Mouse (Mus musculus) embryonic facial prominence, embryonic 14.5 days (tissue): ENCODE measurements around the gene Capn13. TPM values are rescaled to one million over a fixed set of nuclear protein-coding genes. Genes with fewer than 3 reads are reported as not detected.

Experiments
- ATAC-seq: fragments of 200-750 bp; cut with Nextera tagmentation; 2 replicates; pipeline ENCODE4 v1.8.0; 2017; ENCODE audit warnings: low read depth, moderate number of reproducible peaks, moderate TSS enrichment
- DNase-seq: peaks from one replicate; pipeline ENCODE4 v3.0.0-alpha.2; 2015; ENCODE audit warnings: low spot score
- H3K27ac ChIP-seq: fragments of 300-500 bp; sonication (generic); replicated peaks from 2 replicates; pipeline ENCODE4 v1.5.1; 2014; ENCODE audit warnings: low read depth, mild to moderate bottlenecking, low read length, moderate library complexity
- H3K27me3 ChIP-seq: fragments of 300-500 bp; sonication (generic); replicated peaks from 2 replicates; pipeline ENCODE4 v1.6.1; 2014; ENCODE audit warnings: low read length; ENCODE audit not compliant: control insufficient read depth, insufficient read depth
- H3K36me3 ChIP-seq: fragments of 300-500 bp; sonication (generic); 2 replicates; pipeline ENCODE4 v1.6.1; 2014; ENCODE audit warnings: low read length, mixed read lengths; ENCODE audit not compliant: control insufficient read depth, insufficient read depth
- H3K4me1 ChIP-seq: fragments of 300-500 bp; sonication (generic); 2 replicates; pipeline ENCODE4 v1.6.1; 2014; ENCODE audit warnings: antibody characterized with exemption, low read length; ENCODE audit not compliant: control insufficient read depth, insufficient read depth
- H3K4me2 ChIP-seq: fragments of 300-500 bp; sonication (generic); 2 replicates; pipeline ENCODE4 v1.6.1; 2014; ENCODE audit warnings: low read depth, mild to moderate bottlenecking, low read length, moderate library complexity, mixed read lengths
- H3K4me3 ChIP-seq: fragments of 300-500 bp; sonication (generic); 2 replicates; pipeline ENCODE4 v1.5.1; 2014; ENCODE audit warnings: low read depth, mild to moderate bottlenecking, low read length
- H3K9ac ChIP-seq: fragments of 300-500 bp; sonication (generic); 2 replicates; pipeline ENCODE4 v1.6.1; 2014; ENCODE audit warnings: low read depth, mild to moderate bottlenecking, low read length, moderate library complexity, mixed read lengths
- H3K9me3 ChIP-seq: fragments of 300-500 bp; sonication (generic); 2 replicates; pipeline ENCODE4 v1.6.1; 2016; ENCODE audit warnings: low read length; ENCODE audit not compliant: control insufficient read depth
- WGBS: fragments of 180-500 bp; shearing (Covaris S2); extraction: QIAGEN DNeasy Blood & Tissue Kit; methylation state at CpG from one replicate; pipeline ENCODE4 v1.1.7; 2014; 5-methylcytosine and 5-hydroxymethylcytosine counted together
- polyA plus RNA-seq: library from polyadenylated mRNA; unstranded; fragments of >200 nt; fragmentation: Nextera tagmentation; extraction: Ambion mirVana; gene quantifications from 2 replicates; pipeline ENCODE4 v1.2.1, GENCODE M21; 2014

Capn13 gene
- polyA plus RNA-seq, 1 experiment from 2014 or later, result 0.08 TPM

DNA sequence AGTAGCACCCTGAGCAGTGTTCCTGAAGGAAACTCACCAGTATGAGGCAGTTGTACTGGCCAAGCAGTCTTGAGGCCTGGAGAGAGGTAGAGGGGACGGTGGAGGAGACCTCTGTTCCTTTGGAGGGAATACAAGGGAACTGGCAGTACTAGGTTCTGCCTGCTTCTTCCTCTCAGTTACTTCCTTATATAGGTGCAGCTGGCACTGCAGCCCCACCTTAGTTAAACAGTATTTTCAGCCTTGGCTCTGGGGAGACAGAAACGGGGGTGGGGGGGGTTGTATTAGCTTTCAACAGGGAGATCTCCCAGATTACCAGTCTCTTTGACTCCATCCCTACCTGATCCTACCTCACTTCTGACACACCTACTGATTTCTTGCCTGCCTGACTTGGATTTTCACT is 1.5 kb downstream of the Capn13 start:
- ATAC-seq (no peak), DNase-seq (no peak)
- Histone ChIP-seq H3K27ac (no peak overlapping the region), H3K27me3 (no peaks in the 10 kb centered on the region), H3K9ac (no peak overlapping the region), H3K4me3 (no peak overlapping the region), H3K9me3 (no peaks in the 10 kb centered on the region), H3K4me1 (no peaks in the 10 kb centered on the region), H3K4me2 (no peak overlapping the region), H3K36me3 (no peaks in the 10 kb centered on the region)
- 59% methylated on average over 2 of the region's 2 CpGs for WGBS

DNA sequence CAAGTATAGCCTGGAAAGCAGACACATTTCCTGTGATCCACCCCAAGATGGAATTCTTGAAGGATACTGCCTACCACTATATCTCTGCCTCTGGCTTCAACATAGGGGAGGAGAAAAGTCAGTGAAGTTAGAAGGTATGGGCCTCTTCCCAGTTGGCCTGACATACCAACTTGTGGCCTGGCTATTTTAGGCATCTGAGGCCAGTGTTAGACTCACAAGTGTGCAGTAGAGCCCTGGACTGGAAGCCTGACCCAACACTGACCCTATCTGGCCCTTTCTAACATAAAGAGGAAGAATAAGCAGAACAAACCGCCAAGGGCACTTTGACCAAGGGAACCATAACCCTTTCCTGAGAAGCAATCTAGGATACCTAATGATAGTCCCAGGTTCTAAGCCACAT is 7.3 kb downstream of the Capn13 start:
- DNase-seq (no peak), ATAC-seq (no peak)
- Histone ChIP-seq H3K4me3 (no peak overlapping the region), H3K4me1 (no peaks in the 10 kb centered on the region), H3K36me3 (no peaks in the 10 kb centered on the region), H3K9ac (no peak overlapping the region), H3K4me2 (no peak overlapping the region), H3K9me3 (no peaks in the 10 kb centered on the region), H3K27ac (no peak overlapping the region), H3K27me3 (no peaks in the 10 kb centered on the region)
- WGBS, result 78% methylated on average over 1 of the region's 1 CpGs

- Histone ChIP-seq H3K9ac (no peak overlapping the region), H3K4me2 (no peak overlapping the region), H3K36me3 (no peaks in the 10 kb centered on the region), H3K27me3 (no peaks in the 10 kb centered on the region), H3K4me1 (no peaks in the 10 kb centered on the region), H3K27ac (no peak overlapping the region), H3K4me3 (no peak overlapping the region), H3K9me3 (no peaks in the 10 kb centered on the region)
- no peak for DNase-seq
- no peak for ATAC-seq
- 85% methylated on average over 4 of the region's 4 CpGs for WGBS
Observed at GRCm38 (mm10) chr17:73391771-73392170, 8.9 kb downstream of the Capn13 start.

DNA sequence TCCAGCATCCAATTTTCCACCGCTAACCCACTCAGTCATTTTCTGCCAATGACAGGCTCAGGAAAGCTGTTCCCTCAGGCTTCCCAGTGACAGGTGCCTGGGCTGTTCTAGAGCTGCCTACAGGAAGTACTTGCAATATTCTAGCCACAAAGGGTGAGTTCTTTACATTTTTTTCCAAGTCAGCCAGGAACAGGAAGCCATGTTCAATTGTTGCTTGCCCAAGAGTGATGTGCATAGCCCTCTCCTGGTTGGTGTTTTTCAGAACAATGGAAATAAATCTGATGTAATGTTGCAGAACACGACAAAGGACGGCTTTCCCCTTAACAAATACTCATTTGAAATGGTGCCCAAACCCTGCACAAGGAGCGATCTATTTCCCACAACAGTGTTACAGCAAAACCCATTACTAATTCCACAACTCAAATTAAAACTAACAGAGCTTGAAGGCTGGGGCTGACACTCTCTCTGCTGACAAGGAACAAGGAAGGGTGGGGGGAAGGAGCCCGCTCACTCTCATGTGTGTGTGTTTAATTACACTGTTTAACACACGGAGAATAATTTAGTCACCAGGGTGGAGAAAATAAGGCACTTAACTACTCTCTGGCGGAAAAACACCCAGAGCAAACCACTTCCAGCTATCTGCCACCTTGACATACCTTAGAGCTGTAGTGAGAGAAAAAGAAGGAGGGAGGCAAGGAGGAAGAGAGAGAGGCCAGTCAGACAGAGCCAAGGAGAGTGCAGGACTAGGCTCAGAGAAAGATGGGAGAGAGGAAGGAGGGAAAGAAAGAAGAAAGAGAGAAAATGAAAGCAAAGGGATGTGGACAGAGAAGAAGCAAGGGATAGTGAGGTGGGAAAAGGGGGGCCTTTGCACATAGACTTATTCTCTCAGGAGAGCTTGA is 10.2 kb downstream of the Capn13 start:
- ATAC-seq (no peak), DNase-seq (no peak)
- no peak overlapping the region for H3K27ac ChIP-seq
- WGBS, result 64% methylated on average over 7 of the region's 7 CpGs
- H3K36me3 ChIP-seq, result no peaks in the 10 kb centered on the region
- H3K9ac ChIP-seq, result no peak overlapping the region
- no peaks in the 10 kb centered on the region for H3K27me3 ChIP-seq
- no peak overlapping the region for H3K4me3 ChIP-seq
- no peak overlapping the region for H3K4me2 ChIP-seq
- no peaks in the 10 kb centered on the region for H3K4me1 ChIP-seq
- H3K9me3 ChIP-seq, result no peaks in the 10 kb centered on the region

DNA sequence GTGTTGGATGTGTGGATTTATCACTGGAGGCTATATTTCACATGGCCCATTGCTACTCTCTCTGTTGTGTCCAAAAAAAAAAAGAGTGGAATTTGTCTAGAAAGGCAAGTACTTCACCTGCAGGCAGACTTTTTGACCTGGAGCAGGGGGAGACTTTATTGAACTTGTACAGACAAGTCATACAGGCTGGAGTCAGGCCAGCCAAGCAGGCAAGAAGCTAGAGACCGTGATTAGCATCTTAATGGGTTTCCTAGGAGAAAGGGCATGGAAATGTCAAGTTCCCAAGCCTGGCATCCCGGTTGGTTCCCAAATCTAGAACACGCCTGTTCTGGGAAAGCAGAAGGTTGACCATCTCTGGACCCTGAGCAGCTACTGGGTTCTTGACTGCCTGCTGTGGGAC is 11.3 kb downstream of the Capn13 start:
- H3K4me1 ChIP-seq, result no peaks in the 10 kb centered on the region
- no peaks in the 10 kb centered on the region for H3K36me3 ChIP-seq
- H3K27ac ChIP-seq, result no peak overlapping the region
- H3K27me3 ChIP-seq, result no peaks in the 10 kb centered on the region
- ATAC-seq (no peak), DNase-seq (no peak)
- H3K9ac ChIP-seq, result no peak overlapping the region
- H3K4me3 ChIP-seq, result no peak overlapping the region
- no peak overlapping the region for H3K4me2 ChIP-seq
- WGBS, result 64% methylated on average over 3 of the region's 3 CpGs
- no peaks in the 10 kb centered on the region for H3K9me3 ChIP-seq

- Histone ChIP-seq H3K4me2 (no peak overlapping the region), H3K4me3 (no peak overlapping the region)
- WGBS, result 74% methylated on average over 2 of the region's 2 CpGs
Observed at GRCm38 (mm10) chr17:73386581-73386980, 14.1 kb downstream of the Capn13 start.

DNA sequence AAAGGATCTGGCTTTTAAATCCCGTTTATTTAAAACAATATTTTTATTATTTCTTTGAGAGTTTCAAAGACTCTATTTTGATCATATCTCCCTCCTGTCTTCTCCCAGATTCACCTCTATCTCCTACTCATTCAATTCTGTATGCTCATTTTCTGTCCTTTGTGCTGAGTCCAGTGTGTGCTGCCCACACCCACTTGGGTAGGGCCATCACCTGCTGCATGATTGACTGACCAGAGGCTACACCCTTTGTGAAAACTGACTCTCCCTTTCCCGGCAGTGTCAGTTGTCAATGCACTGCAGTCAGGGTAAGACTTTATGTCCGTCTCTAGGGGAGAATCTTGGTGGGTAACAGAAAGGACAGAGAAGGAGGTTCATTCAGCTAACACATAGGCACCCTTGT is 14.7 kb downstream of the Capn13 start:
- DNase-seq (no peak), ATAC-seq (no peak)
- Histone ChIP-seq H3K4me1 (no peaks in the 10 kb centered on the region), H3K27ac (no peak overlapping the region), H3K9ac (no peak overlapping the region), H3K36me3 (no peaks in the 10 kb centered on the region), H3K4me3 (no peak overlapping the region), H3K9me3 (no peaks in the 10 kb centered on the region), H3K4me2 (no peak overlapping the region), H3K27me3 (no peaks in the 10 kb centered on the region)
- 64% methylated on average over 3 of the region's 3 CpGs for WGBS

More at GRCm38 (mm10) chr17:73386581-73386980, 14.1 kb downstream of the Capn13 start:
- no peaks in the 10 kb centered on the region for H3K9me3 ChIP-seq
- ATAC-seq (no peak), DNase-seq (no peak)
- no peak overlapping the region for H3K27ac ChIP-seq
- H3K27me3 ChIP-seq, result no peaks in the 10 kb centered on the region
- H3K4me1 ChIP-seq, result no peaks in the 10 kb centered on the region
- H3K36me3 ChIP-seq, result no peaks in the 10 kb centered on the region
- no peak overlapping the region for H3K9ac ChIP-seq

DNA sequence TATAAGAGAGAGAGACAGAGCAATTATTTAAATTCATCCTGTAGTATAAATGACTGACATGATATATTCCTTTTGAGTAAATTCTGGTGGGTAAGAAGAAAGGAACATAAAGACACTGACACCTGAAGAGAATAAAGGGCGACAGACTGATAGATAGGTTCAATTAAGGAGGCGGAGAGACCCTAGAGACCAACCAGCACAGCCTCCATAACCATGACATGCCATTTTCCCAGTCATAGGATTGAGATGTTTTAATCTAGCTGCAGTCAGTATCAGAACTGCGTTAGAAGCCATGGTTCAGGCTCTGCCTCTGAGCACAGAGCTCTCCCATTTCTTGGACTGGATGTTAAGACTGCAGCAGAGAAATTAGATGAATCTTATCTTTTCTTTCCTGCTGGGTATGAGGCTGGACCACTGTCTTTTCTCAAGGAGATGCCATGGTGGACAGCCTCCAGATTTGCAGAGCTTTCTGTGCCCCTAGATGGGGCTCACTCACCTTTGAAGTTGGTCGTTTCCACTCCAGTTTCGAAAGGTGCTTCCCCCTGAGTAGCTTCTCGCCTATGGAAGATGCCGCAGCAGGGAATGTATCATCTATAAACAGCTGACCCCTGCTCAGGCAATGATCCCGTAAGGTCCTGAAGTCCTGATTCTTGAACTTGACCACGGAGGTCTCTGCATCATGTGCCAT is 18.2 kb downstream of the Capn13 start:
- no peak overlapping the region for H3K9ac ChIP-seq
- no peaks in the 10 kb centered on the region for H3K9me3 ChIP-seq
- no peaks in the 10 kb centered on the region for H3K36me3 ChIP-seq
- H3K4me3 ChIP-seq, result no peak overlapping the region
- 70% methylated on average over 9 of the region's 9 CpGs for WGBS
- no peak overlapping the region for H3K27ac ChIP-seq
- ATAC-seq, result no peak
- no peak overlapping the region for H3K4me2 ChIP-seq
- no peak for DNase-seq
- no peaks in the 10 kb centered on the region for H3K4me1 ChIP-seq
- no peaks in the 10 kb centered on the region for H3K27me3 ChIP-seq
